Mouse (Mus musculus) embryonic fibroblast, embryonic 13.5 days (primary cell): ENCODE results near the gene Tomm34. TPM values are rescaled to one million over a fixed set of nuclear protein-coding genes. Genes with fewer than 3 reads are reported as not detected.

Source experiments
- H3K27ac ChIP-seq: 2 replicates; pipeline ENCODE4 v1.5.1; 2012; ENCODE audit warnings: low read length, control low read depth, inconsistent platforms; ENCODE audit not compliant: insufficient read depth
- H3K4me1 ChIP-seq: 2 replicates; pipeline ENCODE4 v1.6.1; 2011; ENCODE audit warnings: low read length; ENCODE audit not compliant: control insufficient read depth, insufficient read depth
- H3K4me3 ChIP-seq: 2 replicates; pipeline ENCODE4 v1.5.1; 2011; ENCODE audit warnings: mild to moderate bottlenecking, control low read depth, low read length; ENCODE audit not compliant: insufficient read depth
- CTCF ChIP-seq: IDR thresholded peaks from 2 replicates; pipeline ENCODE4 v1.5.1; 2011; ENCODE audit warnings: mild to moderate bottlenecking, control low read depth, low read length, moderate library complexity, borderline replicate concordance; ENCODE audit not compliant: insufficient read depth
- POLR2A ChIP-seq: IDR thresholded peaks from 2 replicates; pipeline ENCODE4 v1.6.1; 2011; ENCODE audit warnings: low read depth, mild to moderate bottlenecking, control low read depth, low read length, moderate library complexity
- polyA plus RNA-seq: library from polyadenylated mRNA; stranded (reverse); fragments of >200 nt; gene quantifications from 2 replicates; pipeline ENCODE4 v1.2.4, GENCODE M21; 2011; ENCODE audit warnings: low read depth; ENCODE audit not compliant: missing spikeins, insufficient read length

The Tomm34 gene
- polyA plus RNA-seq, 1 experiment: 37.2 TPM

GRCm38 (mm10) chr2:164022104-164022503, 48.9 kb downstream of the Tomm34 start:
- no peak for TF ChIP-seq CTCF
- TF ChIP-seq POLR2A: no peak
- H3K27ac ChIP-seq: no peak overlapping the region
- H3K4me3 ChIP-seq: no peak overlapping the region
- H3K4me1 ChIP-seq: no peaks in the 10 kb centered on the region

DNA sequence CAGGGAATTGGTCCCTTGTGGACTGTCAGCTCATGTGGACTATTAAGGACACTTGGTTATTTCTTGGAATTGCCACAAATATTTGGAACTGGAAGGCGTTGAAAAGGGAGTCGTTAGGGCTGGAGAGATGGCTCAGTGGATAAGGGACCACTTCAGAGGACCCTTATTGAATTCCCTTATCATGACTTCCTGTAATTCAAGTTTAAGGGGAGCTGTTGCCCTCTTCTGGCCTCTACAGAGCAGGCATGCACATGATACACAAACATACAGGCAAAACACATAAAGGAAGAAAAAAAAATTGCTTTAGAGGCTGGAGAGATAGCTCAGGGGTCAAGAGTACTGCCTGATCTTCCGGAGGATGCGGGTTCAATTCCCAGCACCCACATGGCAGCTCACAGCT, 51.0 kb downstream of the Tomm34 start:
- Histone ChIP-seq H3K27ac (no peak overlapping the region), H3K4me1 (no peaks in the 10 kb centered on the region), H3K4me3 (no peak overlapping the region)
- TF ChIP-seq CTCF: no peak
- no peak for TF ChIP-seq POLR2A

DNA sequence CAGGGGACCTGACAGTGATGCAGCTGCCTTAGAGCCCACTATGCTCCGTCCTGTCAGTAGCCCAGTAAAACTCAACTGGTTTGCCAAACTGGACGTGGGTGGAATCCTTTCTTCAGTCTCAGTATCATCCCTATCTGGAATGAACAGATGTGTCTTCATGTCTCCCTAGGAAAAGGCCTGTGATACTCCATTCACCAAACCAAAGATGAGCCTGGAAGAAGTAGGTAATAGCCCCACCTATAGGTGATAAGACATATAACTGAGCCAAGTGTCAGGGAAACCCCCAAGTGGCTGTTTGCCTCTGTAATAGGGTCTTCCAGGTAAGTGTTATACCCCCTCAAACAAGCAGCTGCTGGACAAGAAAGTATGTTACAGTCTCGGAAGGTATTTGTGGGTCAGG, 52.1 kb downstream of the Tomm34 start:
- TF ChIP-seq POLR2A (no peak), CTCF (no peak)
- no peak overlapping the region for H3K4me3 ChIP-seq

DNA sequence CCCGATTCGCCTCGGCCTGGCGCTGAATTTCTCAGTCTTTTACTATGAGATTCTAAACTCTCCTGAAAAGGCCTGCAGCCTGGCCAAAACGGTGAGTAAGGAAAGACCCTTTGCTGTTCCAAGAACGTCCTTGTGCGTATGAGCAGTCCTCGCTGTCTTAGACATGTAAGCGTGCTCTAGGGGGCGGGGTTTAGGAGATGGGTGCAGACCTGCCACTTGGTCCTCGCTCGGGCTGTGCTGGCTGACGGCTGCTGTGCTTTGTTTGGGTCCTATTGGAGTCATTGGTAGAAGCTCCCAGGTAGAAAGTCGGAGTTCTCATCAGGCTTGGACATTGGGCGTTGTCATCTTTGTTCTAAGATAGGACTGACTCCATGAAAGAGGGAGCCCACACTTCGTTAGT, 55.7 kb downstream of the Tomm34 start:
- Histone ChIP-seq H3K27ac (no peak overlapping the region), H3K4me1 (no peaks in the 10 kb centered on the region), H3K4me3 (no peak overlapping the region)
- no peak for TF ChIP-seq POLR2A
- no peak for TF ChIP-seq CTCF

More for the DNA sequence above, 52.1 kb downstream of the Tomm34 start:
- Histone ChIP-seq H3K4me1 (no peaks in the 10 kb centered on the region), H3K27ac (no peak overlapping the region)

DNA sequence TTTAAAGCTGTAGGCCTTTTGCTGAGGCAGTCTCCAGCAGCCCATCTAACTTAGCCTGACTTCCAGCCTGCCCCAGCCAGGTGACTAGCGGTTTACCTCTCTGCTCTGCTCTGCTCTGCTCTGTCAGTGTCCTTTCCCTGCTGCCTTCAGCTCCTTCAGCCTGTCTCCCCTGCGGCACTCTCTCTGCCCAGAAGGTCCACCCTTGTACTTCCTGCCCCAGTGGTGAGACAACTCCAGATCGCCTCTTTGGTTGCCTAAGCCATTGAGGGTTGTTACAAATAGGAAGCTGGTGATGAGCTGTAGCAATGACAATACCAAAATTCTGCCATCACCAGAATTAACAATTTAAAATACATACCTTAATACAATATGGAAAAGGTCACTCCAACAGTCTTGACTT, 60.0 kb downstream of the Tomm34 start:
- no peak for TF ChIP-seq CTCF
- TF ChIP-seq POLR2A: no peak
- Histone ChIP-seq H3K4me3 (no peak overlapping the region), H3K27ac (no peak overlapping the region), H3K4me1 (peaks cover 15% of the 10 kb centered on the region)

GRCm38 (mm10) chr2:164010496-164010895, 60.5 kb downstream of the Tomm34 start:
- H3K4me1 ChIP-seq: peaks cover 17% of the 10 kb centered on the region
- TF ChIP-seq POLR2A: no peak
- TF ChIP-seq CTCF: no peak

DNA sequence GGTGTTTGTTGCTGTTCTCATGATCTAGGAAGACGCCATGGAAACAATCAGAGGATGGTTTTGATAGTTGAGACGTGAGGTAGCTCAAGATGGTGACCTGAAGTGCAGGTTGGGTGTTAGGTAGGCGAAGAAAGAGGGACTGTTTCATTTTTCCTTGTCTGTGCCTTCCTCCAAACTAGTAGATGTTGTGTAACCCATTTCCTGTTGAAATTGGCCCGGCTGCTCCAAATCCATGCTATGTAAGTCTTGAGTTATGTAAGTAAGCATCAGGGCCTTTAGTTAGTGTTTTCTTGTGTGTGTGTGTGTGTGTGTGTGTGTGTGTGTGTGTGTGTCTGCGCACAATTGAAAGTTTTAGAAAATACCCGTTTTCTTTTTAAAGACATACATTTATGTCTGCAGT, 61.7 kb downstream of the Tomm34 start:
- TF ChIP-seq POLR2A: no peak
- no peak for TF ChIP-seq CTCF
- Histone ChIP-seq H3K27ac (peak overlapping the region; percentile 28; the same call in 1 of the 2 replicates), H3K4me1 (peaks cover 17% of the 10 kb centered on the region), H3K4me3 (no peak overlapping the region)

More at GRCm38 (mm10) chr2:164010496-164010895, 60.5 kb downstream of the Tomm34 start:
- Histone ChIP-seq H3K4me3 (no peak overlapping the region), H3K27ac (no peak overlapping the region)

GRCm38 (mm10) chr2:164007987-164008545, 62.9 kb downstream of the Tomm34 start:
- no peak for TF ChIP-seq POLR2A
- no peak for TF ChIP-seq CTCF
- Histone ChIP-seq H3K4me1 (peaks cover 17% of the 10 kb centered on the region), H3K27ac (no peak overlapping the region), H3K4me3 (no peak overlapping the region)

GRCm38 (mm10) chr2:164007547-164007946, 63.4 kb downstream of the Tomm34 start:
- Histone ChIP-seq H3K4me1 (peaks cover 20% of the 10 kb centered on the region), H3K27ac (no peak overlapping the region), H3K4me3 (no peak overlapping the region)
- TF ChIP-seq CTCF (no peak), POLR2A (no peak)

- peaks cover 24% of the 10 kb centered on the region for H3K4me1 ChIP-seq
- TF ChIP-seq POLR2A (no peak), CTCF (no peak)
- H3K27ac ChIP-seq: no peak overlapping the region
- H3K4me3 ChIP-seq: no peak overlapping the region
These were observed 64.0 kb downstream of the Tomm34 start for GRCm38 (mm10) chr2:164006932-164007331.
